Mouse (Mus musculus): Measurements from ENCODE around the gene Pip5k1c. TPM values are rescaled to one million over a fixed set of nuclear protein-coding genes. Genes with fewer than 3 reads are reported as not detected.

Pip5k1c gene
- polyA plus RNA-seq, 1 experiment from 2014 or later = 27.8 TPM

Small RNA genes lying within 50 kb of the gene (microRNA-seq; reads per million reads assigned to microRNA genes)
- gene Mir3057 = 8.4 reads per million, percentile 18 among the genes with 10 or more reads in this experiment

Other genes with a start within 250 kb of the Pip5k1c start
- gene Sgta, start 232.8 kb upstream of the Pip5k1c start, polyA plus RNA-seq (2016; fragmentation: Nextera tagmentation; extraction: Ambion mirVana) = 89.2 and 91.3 TPM in 2 replicates
- 48.5 and 50.8 TPM in 2 replicates for gene Thop1, start 222.9 kb upstream of the Pip5k1c start, polyA plus RNA-seq (2016; fragmentation: Nextera tagmentation; extraction: Ambion mirVana)
- gene Creb3l3, start 194.1 kb upstream of the Pip5k1c start, polyA plus RNA-seq (2016; fragmentation: Nextera tagmentation; extraction: Ambion mirVana) = 17.3 and 17.8 TPM in 2 replicates
- gene Map2k2, start 187.0 kb upstream of the Pip5k1c start, polyA plus RNA-seq (2016; fragmentation: Nextera tagmentation; extraction: Ambion mirVana) = 167 and 168 TPM in 2 replicates
- 74.0 and 76.0 TPM in 2 replicates for gene Zbtb7a, start 157.7 kb upstream of the Pip5k1c start, polyA plus RNA-seq (2016; fragmentation: Nextera tagmentation; extraction: Ambion mirVana)
- gene Pias4, start 125.0 kb upstream of the Pip5k1c start, polyA plus RNA-seq (2016; fragmentation: Nextera tagmentation; extraction: Ambion mirVana) = 28.9 and 29.7 TPM in 2 replicates
- 440 and 450 TPM in 2 replicates for gene Eef2, start 116.3 kb upstream of the Pip5k1c start, polyA plus RNA-seq (2016; fragmentation: Nextera tagmentation; extraction: Ambion mirVana)
- gene Dapk3, start 110.0 kb upstream of the Pip5k1c start, polyA plus RNA-seq (2016; fragmentation: Nextera tagmentation; extraction: Ambion mirVana) = 41.7 TPM in 2 replicates
- gene 4930442H23Rik, start 109.1 kb upstream of the Pip5k1c start, polyA plus RNA-seq (2016; fragmentation: Nextera tagmentation; extraction: Ambion mirVana) = not detected in 2 replicates
- gene Nmrk2, start 90.9 kb upstream of the Pip5k1c start, polyA plus RNA-seq (2016; fragmentation: Nextera tagmentation; extraction: Ambion mirVana) = not detected in 2 replicates
- 0.05 and 0.06 TPM in 2 replicates for gene Atcay, start 62.1 kb upstream of the Pip5k1c start, polyA plus RNA-seq (2016; fragmentation: Nextera tagmentation; extraction: Ambion mirVana)
- 1.1 and 1.2 TPM in 2 replicates for gene Zfr2, start 59.8 kb upstream of the Pip5k1c start, polyA plus RNA-seq (2016; fragmentation: Nextera tagmentation; extraction: Ambion mirVana)
- 2.0 and 2.2 TPM in 2 replicates for gene Matk, start 40.0 kb upstream of the Pip5k1c start, polyA plus RNA-seq (2016; fragmentation: Nextera tagmentation; extraction: Ambion mirVana)
- gene Mrpl54, start 26.0 kb upstream of the Pip5k1c start, polyA plus RNA-seq (2016; fragmentation: Nextera tagmentation; extraction: Ambion mirVana) = 152 and 156 TPM in 2 replicates
- gene Apba3, start 26.0 kb upstream of the Pip5k1c start, polyA plus RNA-seq (2016; fragmentation: Nextera tagmentation; extraction: Ambion mirVana) = 27.3 and 30.4 TPM in 2 replicates
- 1.1 and 1.3 TPM in 2 replicates for gene Tjp3, start 1.4 kb upstream of the Pip5k1c start, polyA plus RNA-seq (2016; fragmentation: Nextera tagmentation; extraction: Ambion mirVana)
- 52.9 and 55.1 TPM in 2 replicates for gene Cactin, start 28.1 kb downstream of the Pip5k1c start, polyA plus RNA-seq (2016; fragmentation: Nextera tagmentation; extraction: Ambion mirVana)
- 6.7 and 7.0 TPM in 2 replicates for gene Tbxa2r, start 35.8 kb downstream of the Pip5k1c start, polyA plus RNA-seq (2016; fragmentation: Nextera tagmentation; extraction: Ambion mirVana)
- gene Gipc3, start 50.3 kb downstream of the Pip5k1c start, polyA plus RNA-seq (2016; fragmentation: Nextera tagmentation; extraction: Ambion mirVana) = 0.04 TPM in 1 of 2 replicates, not detected in the other
- 39.9 and 47.1 TPM in 2 replicates for gene Hmg20b, start 57.5 kb downstream of the Pip5k1c start, polyA plus RNA-seq (2016; fragmentation: Nextera tagmentation; extraction: Ambion mirVana)
- 20.8 and 21.0 TPM in 2 replicates for gene Mfsd12, start 64.5 kb downstream of the Pip5k1c start, polyA plus RNA-seq (2016; fragmentation: Nextera tagmentation; extraction: Ambion mirVana)
- 1.4 TPM in 2 replicates for gene 4930404N11Rik, start 72.9 kb downstream of the Pip5k1c start, polyA plus RNA-seq (2016; fragmentation: Nextera tagmentation; extraction: Ambion mirVana)
- 93.8 and 100 TPM in 2 replicates for gene Fzr1, start 85.6 kb downstream of the Pip5k1c start, polyA plus RNA-seq (2016; fragmentation: Nextera tagmentation; extraction: Ambion mirVana)
- gene Dohh, start 91.5 kb downstream of the Pip5k1c start, polyA plus RNA-seq (2016; fragmentation: Nextera tagmentation; extraction: Ambion mirVana) = 70.0 and 74.5 TPM in 2 replicates
- 0.68 and 1.2 TPM in 2 replicates for gene Gm48551, start 91.5 kb downstream of the Pip5k1c start, polyA plus RNA-seq (2016; fragmentation: Nextera tagmentation; extraction: Ambion mirVana)
- 0.71 and 0.98 TPM in 2 replicates for gene Gm48552, start 96.0 kb downstream of the Pip5k1c start, polyA plus RNA-seq (2016; fragmentation: Nextera tagmentation; extraction: Ambion mirVana)
- gene Smim24, start 100.1 kb downstream of the Pip5k1c start, polyA plus RNA-seq (2016; fragmentation: Nextera tagmentation; extraction: Ambion mirVana) = 1.8 TPM in 2 replicates
- gene Nfic, start 162.7 kb downstream of the Pip5k1c start, polyA plus RNA-seq (2016; fragmentation: Nextera tagmentation; extraction: Ambion mirVana) = 10.1 and 10.2 TPM in 2 replicates
- 0.05 and 0.06 TPM in 2 replicates for gene Celf5, start 189.7 kb downstream of the Pip5k1c start, polyA plus RNA-seq (2016; fragmentation: Nextera tagmentation; extraction: Ambion mirVana)
- 59.9 and 62.7 TPM in 2 replicates for gene Ncln, start 203.4 kb downstream of the Pip5k1c start, polyA plus RNA-seq (2016; fragmentation: Nextera tagmentation; extraction: Ambion mirVana)
- 3.1 and 3.3 TPM in 2 replicates for gene S1pr4, start 207.2 kb downstream of the Pip5k1c start, polyA plus RNA-seq (2016; fragmentation: Nextera tagmentation; extraction: Ambion mirVana)
- gene Gna15, start 231.3 kb downstream of the Pip5k1c start, polyA plus RNA-seq (2016; fragmentation: Nextera tagmentation; extraction: Ambion mirVana) = 7.0 and 7.3 TPM in 2 replicates